Mouse (Mus musculus) megakaryocyte progenitor cell, adult 5-6 weeks (primary cell): ENCODE data around the gene Nuak1. TPM values are rescaled to one million over a fixed set of nuclear protein-coding genes. Genes with fewer than 3 reads are reported as not detected.
A peak's percentile ranks its signal among the peaks of the same experiment; 100 is the strongest.

Experiments
- ATAC-seq: replicated peaks from 2 replicates; pipeline ENCODE4 v1.8.0; 2016; ENCODE audit warnings: mild to moderate bottlenecking, moderate TSS enrichment, inconsistent platforms; ENCODE audit not compliant: poor library complexity
- total RNA-seq, 2 experiments: library from RNA; stranded (forward) in 1 of 2; stranded (reverse) in 1 of 2; fragments of 157-497, 149-512 nt in 1 of 2; fragments of 200-1000 nt in 1 of 2; gene quantifications; 2 replicates each; pipeline versions ENCODE4 v1.2.3 to v1.2.4; 2015 to 2017

Gene Nuak1
- total RNA-seq, 2 experiments from 2014 or later = 0.12 to 0.17 TPM

GRCm38 (mm10) chr10:84384761-84385160 is 55.6 kb downstream of the Nuak1 start:
- no peak for ATAC-seq

- ATAC-seq = peak; percentile 53
Observed at GRCm38 (mm10) chr10:84382900-84383883, 57.2 kb downstream of the Nuak1 start.

- ATAC-seq = no peak
Observed at GRCm38 (mm10) chr10:84381276-84381798, 59.1 kb downstream of the Nuak1 start.

GRCm38 (mm10) chr10:84379366-84379765 is 61.0 kb downstream of the Nuak1 start:
- ATAC-seq = no peak

- ATAC-seq = no peak
Observed at GRCm38 (mm10) chr10:84377956-84378355, 62.4 kb downstream of the Nuak1 start.

GRCm38 (mm10) chr10:84376346-84376745 is 64.1 kb downstream of the Nuak1 start:
- no peak for ATAC-seq

- ATAC-seq = no peak
Observed at GRCm38 (mm10) chr10:84374996-84375395, 65.4 kb downstream of the Nuak1 start.

- ATAC-seq = no peak
Observed at GRCm38 (mm10) chr10:84373476-84373875, 66.9 kb downstream of the Nuak1 start.

GRCm38 (mm10) chr10:84372161-84373095 is 68.0 kb downstream of the Nuak1 start:
- no peak for ATAC-seq

- no peak for ATAC-seq
Observed at GRCm38 (mm10) chr10:84371681-84372160, 68.7 kb downstream of the Nuak1 start.

GRCm38 (mm10) chr10:84371230-84371629 is 69.2 kb downstream of the Nuak1 start:
- no peak for ATAC-seq

GRCm38 (mm10) chr10:84369646-84370314 is 70.6 kb downstream of the Nuak1 start:
- peak; percentile 78 for ATAC-seq

- no peak for ATAC-seq
Observed at GRCm38 (mm10) chr10:84368185-84368584, 72.2 kb downstream of the Nuak1 start.

- ATAC-seq = no peak
Observed at GRCm38 (mm10) chr10:84365166-84365865, 75.1 kb downstream of the Nuak1 start.

- ATAC-seq = no peak
Observed at GRCm38 (mm10) chr10:84363833-84364232, 76.6 kb downstream of the Nuak1 start.

- ATAC-seq = no peak
Observed at GRCm38 (mm10) chr10:84360953-84361352, 79.4 kb downstream of the Nuak1 start.

GRCm38 (mm10) chr10:84360391-84360790 is 80.0 kb downstream of the Nuak1 start:
- ATAC-seq = peak; percentile 58

- no peak for ATAC-seq
Observed at GRCm38 (mm10) chr10:84358738-84359120, 81.7 kb downstream of the Nuak1 start.

- ATAC-seq = no peak
Observed at GRCm38 (mm10) chr10:84357997-84358737, 82.2 kb downstream of the Nuak1 start.
